Mouse (Mus musculus) macrophage (primary cell): ENCODE data around the gene Klc4. TPM values are rescaled to one million over a fixed set of nuclear protein-coding genes. Genes with fewer than 3 reads are reported as not detected.

Experiments used
- H3K27ac ChIP-seq: fragments of 350-480 bp; formaldehyde crosslinking; 2 replicates; pipeline ENCODE4 v1.9.0; 2021
- H3K36me3 ChIP-seq: fragments of 350-480 bp; formaldehyde crosslinking; 2 replicates; pipeline ENCODE4 v1.9.0; 2021; ENCODE audit errors: inconsistent target
- H3K4me3 ChIP-seq: fragments of 350-480 bp; formaldehyde crosslinking; 2 replicates; pipeline ENCODE4 v1.9.0; 2021; ENCODE audit errors: inconsistent target
- H3K79me2 ChIP-seq: fragments of 350-480 bp; formaldehyde crosslinking; 2 replicates; pipeline ENCODE4 v1.9.0; 2021; ENCODE audit errors: inconsistent target
- WGBS: methylation state at CpG from one replicate; pipeline ENCODE4 v1.1.7; 2026; ENCODE audit warnings: inconsistent platforms; ENCODE audit not compliant: missing documents; 5-methylcytosine and 5-hydroxymethylcytosine counted together
- polyA plus RNA-seq: library from polyadenylated mRNA; stranded (reverse); fragments of 250-400 nt; gene quantifications from 3 replicates; pipeline ENCODE4 v1.2.4, GENCODE M21; 2018; ENCODE audit warnings: inconsistent platforms

Gene Klc4
- polyA plus RNA-seq, 1 experiment from 2014 or later: 48.1 TPM

GRCm38 (mm10) chr17:46644916-46645475 is 826 bp downstream of the Klc4 start:
- Histone ChIP-seq H3K79me2 (peaks cover 22% of the 10 kb centered on the region), H3K27ac (peak overlapping the region; percentile 73), H3K4me3 (peak overlapping the region; percentile 93), H3K36me3 (peaks cover 4% of the 10 kb centered on the region; the same call in 1 of the 2 replicates)
- 13% methylated on average over 9 of the region's 11 CpGs for WGBS

GRCm38 (mm10) chr17:46644152-46644805 is 1.5 kb downstream of the Klc4 start:
- H3K4me3 ChIP-seq: no peak overlapping the region
- WGBS: 95% methylated on average over 11 of the region's 12 CpGs
- peaks cover 27% of the 10 kb centered on the region for H3K79me2 ChIP-seq
- H3K36me3 ChIP-seq: peaks cover 4% of the 10 kb centered on the region; the same call in 1 of the 2 replicates
- H3K27ac ChIP-seq: 0 out of 2 replicates have a peak overlapping the region, but pooled peaks have one; percentile 73

- Histone ChIP-seq H3K79me2 (peaks cover 34% of the 10 kb centered on the region), H3K36me3 (no peaks in the 10 kb centered on the region), H3K27ac (no peak overlapping the region), H3K4me3 (no peak overlapping the region)
- over 99% methylated on average over 14 of the region's 17 CpGs for WGBS
These were observed 3.8 kb downstream of the Klc4 start for GRCm38 (mm10) chr17:46642060-46642459.

GRCm38 (mm10) chr17:46639929-46640328 is 5.9 kb downstream of the Klc4 start:
- Histone ChIP-seq H3K4me3 (peak overlapping the region; percentile 66), H3K27ac (peak overlapping the region; percentile 98), H3K79me2 (peaks cover 26% of the 10 kb centered on the region), H3K36me3 (peaks cover 14% of the 10 kb centered on the region; the same call in 1 of the 2 replicates)
- WGBS: 30% methylated on average over 9 of the region's 9 CpGs

GRCm38 (mm10) chr17:46636831-46637523 is 8.8 kb downstream of the Klc4 start:
- 9% methylated on average over 15 of the region's 15 CpGs for WGBS
- Histone ChIP-seq H3K4me3 (no peak overlapping the region), H3K36me3 (peaks cover 37% of the 10 kb centered on the region), H3K79me2 (peaks cover 26% of the 10 kb centered on the region), H3K27ac (no peak overlapping the region)

- Histone ChIP-seq H3K79me2 (no peaks in the 10 kb centered on the region), H3K27ac (no peak overlapping the region), H3K4me3 (no peak overlapping the region), H3K36me3 (peaks cover 44% of the 10 kb centered on the region)
- WGBS: 61% methylated on average over 12 of the region's 12 CpGs
These were observed 16.0 kb downstream of the Klc4 start for GRCm38 (mm10) chr17:46629685-46630441.

- H3K27ac ChIP-seq: no peak within 1 kb of the TSS
These were observed 16.8 kb downstream of the Klc4 start, which contains the start of gene Ptk7 for GRCm38 (mm10) chr17:46628791-46629684. TSS of gene Ptk7 (minus strand) at chr17:46629504.

GRCm38 (mm10) chr17:46628471-46628790 is 17.4 kb downstream of the Klc4 start:
- Histone ChIP-seq H3K36me3 (peaks cover 34% of the 10 kb centered on the region), H3K4me3 (no peak overlapping the region), H3K27ac (no peak overlapping the region), H3K79me2 (no peaks in the 10 kb centered on the region)
- WGBS: 41% methylated on average over 11 of the region's 13 CpGs

More at GRCm38 (mm10) chr17:46628791-46629684, 16.8 kb downstream of the Klc4 start, which contains the start of gene Ptk7:
- 18% methylated on average over 50 of the region's 90 CpGs for WGBS
- Histone ChIP-seq H3K4me3 (no peak within 1 kb of the TSS), H3K79me2 (no peaks in the 10 kb centered on the region), H3K36me3 (peaks cover 40% of the 10 kb centered on the region)

GRCm38 (mm10) chr17:46627409-46627808 is 18.4 kb downstream of the Klc4 start:
- Histone ChIP-seq H3K36me3 (peaks cover 24% of the 10 kb centered on the region), H3K27ac (no peak overlapping the region), H3K4me3 (no peak overlapping the region), H3K79me2 (no peaks in the 10 kb centered on the region)
- 88% methylated on average over 6 of the region's 6 CpGs for WGBS

GRCm38 (mm10) chr17:46624598-46624997 is 21.2 kb downstream of the Klc4 start:
- H3K4me3 ChIP-seq: no peak overlapping the region

GRCm38 (mm10) chr17:46623819-46624557 is 21.8 kb downstream of the Klc4 start:
- 14% methylated on average over 10 of the region's 10 CpGs for WGBS
- Histone ChIP-seq H3K27ac (no peak overlapping the region), H3K4me3 (no peak overlapping the region)

More at GRCm38 (mm10) chr17:46624598-46624997, 21.2 kb downstream of the Klc4 start:
- Histone ChIP-seq H3K79me2 (no peaks in the 10 kb centered on the region), H3K36me3 (no peaks in the 10 kb centered on the region), H3K27ac (no peak overlapping the region)
- WGBS: 75% methylated on average over 12 of the region's 12 CpGs

GRCm38 (mm10) chr17:46622269-46622668 is 23.6 kb downstream of the Klc4 start:
- H3K4me3 ChIP-seq: no peak overlapping the region
- H3K36me3 ChIP-seq: no peaks in the 10 kb centered on the region
- H3K79me2 ChIP-seq: no peaks in the 10 kb centered on the region
- 23% methylated on average over 9 of the region's 11 CpGs for WGBS
- no peak overlapping the region for H3K27ac ChIP-seq

More at GRCm38 (mm10) chr17:46623819-46624557, 21.8 kb downstream of the Klc4 start:
- Histone ChIP-seq H3K36me3 (no peaks in the 10 kb centered on the region), H3K79me2 (no peaks in the 10 kb centered on the region)

GRCm38 (mm10) chr17:46621324-46621723 is 24.5 kb downstream of the Klc4 start:
- Histone ChIP-seq H3K27ac (no peak overlapping the region), H3K36me3 (no peaks in the 10 kb centered on the region), H3K79me2 (no peaks in the 10 kb centered on the region), H3K4me3 (no peak overlapping the region)
- WGBS: 88% methylated on average over 15 of the region's 15 CpGs
